Mouse (Mus musculus) hindbrain, embryonic 15.5 days (tissue): ENCODE data around the gene Rhoj. TPM values are rescaled to one million over a fixed set of nuclear protein-coding genes. Genes with fewer than 3 reads are reported as not detected.

Experiments used
- ATAC-seq: fragments of 200-750 bp; cut with Nextera tagmentation; 2 replicates; pipeline ENCODE4 v1.8.0; 2017; ENCODE audit warnings: low read depth, moderate number of reproducible peaks, moderate TSS enrichment; ENCODE audit not compliant: low FRiP score
- H3K27ac ChIP-seq: fragments of 300-500 bp; sonication (generic); replicated peaks from 2 replicates; pipeline ENCODE4 v1.5.1; 2015; ENCODE audit warnings: mild to moderate bottlenecking, inconsistent platforms
- H3K27me3 ChIP-seq: fragments of 300-500 bp; sonication (generic); 2 replicates; pipeline ENCODE4 v1.6.1; 2015; ENCODE audit warnings: control low read depth, inconsistent platforms
- H3K36me3 ChIP-seq: fragments of 300-500 bp; sonication (generic); 2 replicates; pipeline ENCODE4 v1.6.1; 2015; ENCODE audit warnings: control low read depth, inconsistent platforms
- H3K4me1 ChIP-seq: fragments of 300-500 bp; sonication (generic); replicated peaks from 2 replicates; pipeline ENCODE4 v1.6.1; 2015; ENCODE audit warnings: control low read depth, inconsistent platforms
- H3K4me2 ChIP-seq: fragments of 300-500 bp; sonication (generic); 2 replicates; pipeline ENCODE4 v1.6.1; 2015; ENCODE audit warnings: moderate library complexity, mild to moderate bottlenecking, inconsistent platforms
- H3K4me3 ChIP-seq: fragments of 300-500 bp; sonication (generic); 2 replicates; pipeline ENCODE4 v1.5.1; 2015; ENCODE audit warnings: mild to moderate bottlenecking, inconsistent platforms
- H3K9ac ChIP-seq: fragments of 300-500 bp; sonication (generic); 2 replicates; pipeline ENCODE4 v1.6.1; 2015; ENCODE audit warnings: inconsistent platforms
- H3K9me3 ChIP-seq: fragments of 300-500 bp; sonication (generic); 2 replicates; pipeline ENCODE4 v1.6.1; 2016; ENCODE audit warnings: control low read depth, inconsistent platforms
- WGBS: fragments of 180-500 bp; shearing (Covaris S2); methylation state at CpG from one replicate; pipeline ENCODE4 v1.1.7; 2015; 5-methylcytosine and 5-hydroxymethylcytosine counted together
- polyA plus RNA-seq: library from polyadenylated mRNA; unstranded; fragments of >200 nt; fragmentation: Nextera tagmentation; extraction: Ambion mirVana; gene quantifications from 2 replicates; pipeline ENCODE4 v1.2.1, GENCODE M21; 2015

The Rhoj gene
- polyA plus RNA-seq, 1 experiment from 2014 or later = 22.8 TPM

DNA sequence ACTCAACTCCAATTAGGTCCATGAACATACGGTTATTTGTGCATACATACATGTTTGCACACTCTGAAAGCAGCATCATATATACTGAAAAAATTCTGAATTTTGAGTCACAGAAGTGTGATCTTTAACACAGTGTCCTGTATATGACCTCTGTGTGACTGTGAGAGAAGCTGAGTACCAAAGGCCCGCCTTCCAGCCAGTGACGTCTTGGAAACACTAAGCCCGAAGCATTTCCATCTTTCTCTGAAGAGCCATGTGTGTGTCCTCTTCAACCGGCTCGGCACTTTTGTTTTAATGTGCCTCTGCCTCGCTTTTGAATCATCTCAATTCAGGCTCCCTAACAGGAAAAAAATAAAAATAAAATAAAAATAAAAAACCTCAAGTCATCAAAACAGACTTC is 43.7 kb downstream of the Rhoj start:
- no peak overlapping the region for H3K9ac ChIP-seq
- H3K9me3 ChIP-seq = no peaks in the 10 kb centered on the region
- no peak for ATAC-seq
- H3K4me1 ChIP-seq = no peaks in the 10 kb centered on the region
- no peaks in the 10 kb centered on the region for H3K36me3 ChIP-seq
- H3K4me2 ChIP-seq = no peak overlapping the region
- no peak overlapping the region for H3K27ac ChIP-seq
- H3K4me3 ChIP-seq = no peak overlapping the region
- WGBS = 75% methylated on average over 7 of the region's 7 CpGs
- no peaks in the 10 kb centered on the region for H3K27me3 ChIP-seq

DNA sequence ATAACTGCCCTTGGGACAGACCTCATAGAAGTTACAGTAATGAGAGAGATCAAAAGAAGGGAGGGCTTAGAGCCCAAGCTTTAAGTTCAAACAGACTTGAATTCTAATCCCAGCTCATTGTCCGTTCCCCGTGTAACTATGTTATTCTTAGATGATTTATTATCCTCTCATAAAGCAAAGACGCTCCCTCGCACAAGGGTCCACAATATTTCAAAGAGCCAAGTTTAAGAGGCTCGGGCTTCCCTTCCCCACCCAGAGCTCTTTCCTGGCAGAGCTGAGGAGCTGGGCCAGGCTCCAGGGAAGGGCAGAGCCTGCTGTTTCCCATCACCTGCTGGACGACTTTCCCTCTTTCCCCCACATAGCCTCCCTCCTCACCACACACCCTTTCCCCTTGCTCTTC is 44.3 kb downstream of the Rhoj start:
- no peak for ATAC-seq
- Histone ChIP-seq H3K27me3 (no peaks in the 10 kb centered on the region), H3K4me2 (no peak overlapping the region), H3K4me3 (no peak overlapping the region), H3K9ac (no peak overlapping the region), H3K36me3 (no peaks in the 10 kb centered on the region), H3K27ac (no peak overlapping the region), H3K9me3 (no peaks in the 10 kb centered on the region), H3K4me1 (no peaks in the 10 kb centered on the region)
- WGBS = 55% methylated on average over 6 of the region's 6 CpGs

DNA sequence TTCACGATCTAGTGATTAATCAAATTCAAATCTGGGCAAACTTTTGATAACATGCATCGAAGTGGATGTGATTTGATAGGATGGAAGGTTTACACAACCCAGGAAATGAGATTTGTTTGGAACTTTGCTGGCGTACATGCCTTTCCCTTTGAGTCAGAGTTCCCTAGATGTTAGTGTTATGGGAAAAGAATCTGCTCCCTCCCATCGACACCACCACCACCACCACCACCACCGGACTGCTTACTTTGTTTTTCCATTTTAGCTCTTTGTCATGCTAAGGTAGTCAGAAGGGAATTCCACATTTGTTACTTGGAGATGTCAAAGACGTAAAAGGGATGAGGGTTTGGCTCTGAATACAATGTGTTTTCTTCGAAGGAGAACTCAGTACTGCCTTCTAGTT is 46.2 kb downstream of the Rhoj start:
- H3K4me2 ChIP-seq = no peak overlapping the region
- no peaks in the 10 kb centered on the region for H3K4me1 ChIP-seq
- no peak for ATAC-seq
- no peaks in the 10 kb centered on the region for H3K9me3 ChIP-seq
- H3K4me3 ChIP-seq = no peak overlapping the region
- H3K36me3 ChIP-seq = no peaks in the 10 kb centered on the region
- no peak overlapping the region for H3K27ac ChIP-seq
- WGBS = 79% methylated on average over 7 of the region's 7 CpGs
- H3K9ac ChIP-seq = no peak overlapping the region
- no peaks in the 10 kb centered on the region for H3K27me3 ChIP-seq

DNA sequence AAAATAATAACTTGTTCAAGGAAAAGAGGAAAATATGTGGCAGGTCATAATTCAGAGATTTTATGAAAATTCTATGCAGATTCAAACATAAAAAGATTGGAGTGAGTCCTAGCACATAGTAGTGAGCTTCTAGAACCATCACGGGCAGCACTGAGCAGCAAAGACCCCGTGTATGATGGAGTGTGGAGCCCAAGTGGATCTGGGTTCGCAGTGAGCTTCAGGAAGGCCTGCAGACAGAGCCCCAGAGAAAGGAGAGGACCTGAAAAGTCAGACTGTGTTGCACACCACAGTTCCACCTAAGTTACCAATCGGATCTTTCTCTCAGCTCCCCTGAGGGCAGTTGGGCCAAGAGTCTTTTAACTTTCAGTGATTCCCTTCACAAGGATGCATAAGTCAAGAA is 49.7 kb downstream of the Rhoj start:
- Histone ChIP-seq H3K4me1 (peaks cover 8% of the 10 kb centered on the region; the same call in 1 of the 2 replicates), H3K36me3 (no peaks in the 10 kb centered on the region), H3K4me2 (no peak overlapping the region), H3K9ac (no peak overlapping the region), H3K9me3 (no peaks in the 10 kb centered on the region), H3K27me3 (no peaks in the 10 kb centered on the region), H3K27ac (no peak overlapping the region), H3K4me3 (no peak overlapping the region)
- ATAC-seq = no peak
- 91% methylated on average over 4 of the region's 4 CpGs for WGBS

DNA sequence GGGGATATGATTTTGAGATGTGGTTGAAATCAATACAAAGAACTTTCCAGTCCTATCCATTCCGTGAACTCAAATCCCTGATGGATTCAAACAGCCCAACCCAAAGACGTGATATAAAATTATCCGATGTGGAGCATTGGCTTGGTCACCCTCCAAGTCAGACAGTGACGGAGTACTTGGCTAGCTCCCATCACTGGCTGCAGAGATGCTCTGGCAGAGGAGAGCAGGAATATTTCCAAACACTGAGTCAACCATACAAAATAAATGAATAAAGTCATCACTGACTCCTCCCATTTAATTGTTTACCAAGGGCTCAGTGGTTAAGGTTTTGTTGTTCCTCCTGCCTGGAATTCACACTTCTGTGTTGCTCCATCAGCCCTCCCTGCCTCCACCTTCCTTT is 50.6 kb downstream of the Rhoj start:
- no peak for ATAC-seq
- Histone ChIP-seq H3K4me1 (peaks cover 8% of the 10 kb centered on the region; the same call in 1 of the 2 replicates), H3K4me2 (no peak overlapping the region), H3K9me3 (no peaks in the 10 kb centered on the region), H3K27ac (no peak overlapping the region), H3K9ac (no peak overlapping the region), H3K4me3 (no peak overlapping the region), H3K36me3 (no peaks in the 10 kb centered on the region), H3K27me3 (no peaks in the 10 kb centered on the region)
- WGBS = 76% methylated on average over 4 of the region's 4 CpGs

DNA sequence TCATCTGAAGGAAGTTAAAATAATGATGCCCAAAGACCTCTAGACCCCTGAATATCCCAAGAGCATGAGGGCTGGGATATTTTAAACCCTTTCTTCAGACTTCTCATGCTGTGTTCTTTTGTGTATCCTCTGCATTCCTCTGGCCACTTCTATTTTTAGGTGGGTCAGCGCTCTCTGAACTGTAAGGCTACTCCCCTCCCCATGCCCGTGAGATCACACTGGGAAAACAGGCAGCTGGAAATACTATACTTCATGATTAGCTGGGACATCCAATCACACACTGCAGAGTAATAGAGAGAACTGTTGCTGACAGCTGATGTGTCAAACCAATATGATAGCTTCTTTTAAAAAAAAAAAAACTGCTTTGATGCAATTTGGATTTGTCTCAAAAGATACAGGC is 51.4 kb downstream of the Rhoj start:
- Histone ChIP-seq H3K4me2 (no peak overlapping the region), H3K9ac (no peak overlapping the region), H3K27ac (no peak overlapping the region), H3K4me3 (no peak overlapping the region), H3K4me1 (peaks cover 8% of the 10 kb centered on the region; the same call in 1 of the 2 replicates), H3K36me3 (no peaks in the 10 kb centered on the region), H3K27me3 (no peaks in the 10 kb centered on the region), H3K9me3 (no peaks in the 10 kb centered on the region)
- ATAC-seq = no peak
- WGBS = 58% methylated on average over 2 of the region's 2 CpGs

DNA sequence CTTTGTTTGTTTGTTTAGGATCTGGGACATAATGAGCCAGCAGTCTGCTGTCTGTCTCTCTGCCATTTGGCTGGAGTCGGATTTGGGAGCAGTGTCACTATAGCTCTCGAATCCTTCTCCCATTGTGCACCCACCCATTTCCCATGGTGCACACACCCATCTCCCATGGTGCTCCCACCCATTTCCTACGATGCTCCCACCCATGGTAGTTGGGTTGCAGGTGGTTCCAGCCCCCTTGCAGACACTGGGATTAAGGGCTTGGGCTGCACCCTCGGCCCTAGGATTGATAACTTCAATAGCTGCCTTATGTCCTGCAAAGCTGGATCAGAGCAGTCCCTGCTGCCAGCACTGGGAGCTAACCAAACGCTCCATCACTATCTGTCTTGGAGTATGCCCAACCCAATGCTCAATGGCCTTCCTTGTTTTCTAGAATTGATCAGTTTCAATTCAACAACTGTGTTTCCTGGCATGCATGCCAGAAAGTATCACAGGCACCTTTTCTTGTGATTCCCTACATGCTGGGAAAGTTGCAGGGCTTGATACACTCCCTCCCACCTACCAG is 51.9 kb downstream of the Rhoj start:
- Histone ChIP-seq H3K4me2 (no peak overlapping the region), H3K4me1 (peaks cover 8% of the 10 kb centered on the region; the same call in 1 of the 2 replicates), H3K4me3 (no peak overlapping the region), H3K27ac (no peak overlapping the region), H3K27me3 (no peaks in the 10 kb centered on the region), H3K36me3 (no peaks in the 10 kb centered on the region), H3K9me3 (no peaks in the 10 kb centered on the region), H3K9ac (no peak overlapping the region)
- ATAC-seq = no peak; the same call in 1 of the 2 replicates
- WGBS = 75% methylated on average over 5 of the region's 5 CpGs

DNA sequence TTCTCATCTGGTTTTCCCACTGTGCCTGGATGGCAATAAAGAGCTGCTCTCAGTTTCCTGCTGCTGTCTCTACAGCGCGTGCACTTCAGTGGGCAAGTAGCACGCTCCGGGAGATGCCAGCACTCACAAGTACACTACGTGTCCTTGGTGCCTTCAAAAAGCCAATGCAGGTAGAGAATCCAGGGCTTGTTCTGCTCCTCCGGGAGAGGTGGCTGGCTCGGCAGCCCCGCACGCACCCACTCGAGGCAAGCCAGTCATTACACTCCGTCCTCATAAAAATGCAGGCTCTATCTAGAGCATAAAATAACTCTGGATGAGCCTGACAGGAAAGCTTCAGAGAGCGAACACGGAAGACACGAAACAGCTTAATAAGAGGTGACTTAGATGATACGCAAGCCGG is 54.3 kb downstream of the Rhoj start:
- Histone ChIP-seq H3K4me3 (no peak overlapping the region), H3K9ac (no peak overlapping the region), H3K27me3 (no peaks in the 10 kb centered on the region), H3K27ac (no peak overlapping the region), H3K4me2 (no peak overlapping the region), H3K4me1 (peaks cover 8% of the 10 kb centered on the region; the same call in 1 of the 2 replicates), H3K9me3 (no peaks in the 10 kb centered on the region), H3K36me3 (no peaks in the 10 kb centered on the region)
- 79% methylated on average over 16 of the region's 16 CpGs for WGBS
- no peak for ATAC-seq

DNA sequence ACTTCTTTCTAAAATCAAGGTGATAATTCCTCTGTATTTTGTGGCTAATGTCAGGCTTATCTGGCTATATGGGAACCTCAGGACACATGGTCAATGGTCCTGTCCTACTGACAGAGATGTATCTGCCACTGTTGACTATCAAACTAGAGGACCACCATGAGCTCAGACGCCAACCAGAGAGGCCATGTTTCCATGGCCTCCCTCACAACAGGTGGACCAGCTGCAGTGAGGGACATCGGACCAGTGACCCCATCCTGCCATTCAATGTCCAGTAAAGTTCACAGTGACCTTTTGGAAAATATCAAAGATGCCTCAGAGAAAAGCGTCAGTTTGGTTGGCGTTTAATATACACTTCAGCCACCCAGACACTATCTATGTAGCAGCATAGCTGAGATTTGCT is 56.3 kb downstream of the Rhoj start:
- 98% methylated on average over 4 of the region's 4 CpGs for WGBS
- Histone ChIP-seq H3K27me3 (no peaks in the 10 kb centered on the region), H3K27ac (no peak overlapping the region), H3K4me2 (no peak overlapping the region), H3K4me1 (peaks cover 8% of the 10 kb centered on the region; the same call in 1 of the 2 replicates), H3K4me3 (no peak overlapping the region), H3K36me3 (no peaks in the 10 kb centered on the region), H3K9me3 (no peaks in the 10 kb centered on the region), H3K9ac (no peak overlapping the region)
- no peak for ATAC-seq

DNA sequence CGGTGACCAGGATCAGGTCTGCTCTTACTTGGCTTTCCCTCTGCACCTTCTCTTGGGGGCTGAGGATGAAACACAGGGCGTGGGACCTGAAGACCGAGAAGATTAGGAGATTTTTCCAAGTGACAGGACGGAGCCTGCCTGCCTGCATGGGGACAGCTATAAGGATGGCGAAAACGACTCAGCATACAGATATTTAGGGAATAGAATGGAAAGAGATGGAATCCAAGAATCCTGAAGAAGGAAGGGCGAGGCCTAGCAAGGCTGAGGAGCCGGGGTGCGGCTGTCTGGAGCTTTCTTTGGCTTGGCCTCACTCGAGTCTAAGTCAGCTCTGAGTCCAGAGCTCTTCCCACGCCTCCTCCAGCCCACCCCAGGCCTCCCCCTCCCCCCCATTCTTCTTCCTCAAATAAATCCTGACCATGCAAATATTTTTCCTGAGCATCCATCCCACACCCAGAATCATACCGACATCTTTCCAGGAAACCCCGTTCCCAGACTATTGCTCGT is 57.6 kb downstream of the Rhoj start:
- Histone ChIP-seq H3K4me3 (no peak overlapping the region), H3K4me2 (no peak overlapping the region), H3K27ac (no peak overlapping the region), H3K27me3 (no peaks in the 10 kb centered on the region), H3K4me1 (0 out of 2 replicates have a peak, but pooled peaks cover under 1% of the 10 kb centered on the region), H3K9ac (no peak overlapping the region), H3K36me3 (no peaks in the 10 kb centered on the region), H3K9me3 (no peaks in the 10 kb centered on the region)
- 89% methylated on average over 14 of the region's 14 CpGs for WGBS
- ATAC-seq = no peak

DNA sequence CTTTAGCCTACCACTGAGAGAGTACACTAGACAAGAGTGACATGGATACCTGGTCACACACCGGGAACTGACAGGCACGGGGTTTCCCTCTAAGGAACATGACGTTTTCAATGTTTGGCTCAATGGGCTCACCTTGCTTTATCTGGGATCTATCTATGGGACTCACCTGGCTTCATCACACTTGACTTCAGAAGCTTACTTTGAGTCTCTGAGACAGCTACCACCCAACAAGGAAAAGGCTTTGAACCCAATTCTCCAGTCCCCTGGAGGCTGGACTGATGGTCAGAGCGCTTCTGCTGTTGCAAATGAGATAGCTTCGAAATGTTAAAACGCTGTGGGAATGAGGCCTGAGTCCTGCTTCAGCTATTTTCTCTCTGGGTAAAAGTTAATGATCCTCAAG is 59.2 kb downstream of the Rhoj start:
- H3K27ac ChIP-seq = no peak overlapping the region
- H3K27me3 ChIP-seq = no peaks in the 10 kb centered on the region
- no peaks in the 10 kb centered on the region for H3K4me1 ChIP-seq
- H3K4me2 ChIP-seq = no peak overlapping the region
- 88% methylated on average over 6 of the region's 6 CpGs for WGBS
- no peaks in the 10 kb centered on the region for H3K36me3 ChIP-seq
- no peaks in the 10 kb centered on the region for H3K9me3 ChIP-seq
- no peak for ATAC-seq
- H3K4me3 ChIP-seq = no peak overlapping the region
- H3K9ac ChIP-seq = no peak overlapping the region

DNA sequence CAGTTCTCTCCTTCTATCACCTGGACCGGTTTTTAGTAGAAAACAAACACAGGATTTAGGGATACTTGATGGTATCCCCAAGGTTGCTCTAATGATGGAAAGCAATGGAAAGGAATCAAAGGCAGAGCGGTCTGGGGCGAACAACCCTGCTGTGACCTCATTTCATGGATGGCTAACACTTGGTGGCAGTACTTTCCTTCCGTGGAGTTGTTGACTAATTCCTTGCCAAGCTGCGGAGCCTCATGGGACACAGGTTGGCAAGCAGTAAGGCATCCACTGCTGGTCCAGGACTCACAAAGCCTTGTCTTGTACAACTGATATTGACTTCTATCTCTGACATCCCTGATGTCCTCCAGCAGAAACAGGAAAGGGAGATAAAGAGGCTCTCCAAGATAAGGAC is 60.4 kb downstream of the Rhoj start:
- Histone ChIP-seq H3K9ac (no peak overlapping the region), H3K9me3 (no peaks in the 10 kb centered on the region), H3K36me3 (no peaks in the 10 kb centered on the region), H3K27me3 (no peaks in the 10 kb centered on the region), H3K4me3 (no peak overlapping the region), H3K4me1 (no peaks in the 10 kb centered on the region), H3K4me2 (no peak overlapping the region), H3K27ac (no peak overlapping the region)
- no peak for ATAC-seq
- 80% methylated on average over 5 of the region's 5 CpGs for WGBS

DNA sequence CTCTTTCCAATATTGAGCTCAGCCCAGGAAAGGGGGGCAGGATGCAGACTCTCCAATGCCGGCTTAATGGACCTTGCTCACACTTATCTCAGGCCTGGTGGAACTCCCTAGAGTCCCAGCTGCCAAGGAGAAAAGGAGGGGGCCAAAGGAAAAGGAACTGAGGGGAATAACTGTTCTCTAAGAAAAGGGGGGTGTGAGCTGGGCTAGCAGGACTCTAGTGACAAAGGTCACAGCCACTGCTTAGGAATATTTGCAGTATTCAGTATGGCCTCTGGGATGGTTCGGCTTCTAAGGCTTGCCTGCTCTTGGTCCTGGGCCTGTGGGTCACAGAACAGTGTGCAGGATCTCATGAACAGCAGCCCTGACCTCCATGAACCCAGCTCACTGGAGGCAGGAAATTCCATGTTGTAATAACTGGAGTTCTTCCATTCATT is 61.3 kb downstream of the Rhoj start:
- Histone ChIP-seq H3K36me3 (no peaks in the 10 kb centered on the region), H3K4me2 (no peak overlapping the region), H3K9ac (no peak overlapping the region), H3K4me1 (no peaks in the 10 kb centered on the region), H3K4me3 (no peak overlapping the region), H3K27me3 (no peaks in the 10 kb centered on the region), H3K9me3 (no peaks in the 10 kb centered on the region), H3K27ac (no peak overlapping the region)
- WGBS = 74% methylated on average over 2 of the region's 2 CpGs
- ATAC-seq = no peak
